Mouse (Mus musculus) lung, adult 18-20 months (tissue): ENCODE results near the gene Spata46.

Experiments
- DNase-seq, 2 experiments: peaks; one replicate each; pipeline ENCODE4 v3.0.0; 2022; ENCODE audit warnings: mixed read lengths in 2 of 2

Gene Spata46

DNA sequence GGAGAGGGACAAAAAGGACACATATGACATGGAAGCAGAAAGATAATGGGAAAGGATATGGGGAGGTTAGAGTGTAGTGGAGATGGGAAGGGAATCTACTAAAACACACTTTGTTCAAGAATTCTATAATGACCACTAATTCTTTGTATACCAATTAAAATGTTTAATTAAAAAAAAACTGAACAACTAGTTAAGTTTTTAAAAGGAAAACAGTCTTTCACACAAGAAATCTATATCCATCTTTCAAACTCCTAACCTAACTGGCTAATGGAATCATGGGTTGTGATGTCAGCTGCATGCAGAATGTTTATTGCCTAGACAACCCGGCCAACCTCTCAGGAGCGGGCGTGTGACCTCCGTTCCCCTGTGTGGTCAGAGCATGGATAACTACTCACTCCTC lies at the start of gene Spata46:
TSS of gene Spata46 (plus strand) at position 301 of the 400 bp plus-strand sequence.
- no peak for DNase-seq

GRCm38 (mm10) chr1:170270281-170270680 lies 38.3 kb upstream of the Spata46 start:
- DNase-seq = no peak

- DNase-seq = no peak
Observed at GRCm38 (mm10) chr1:170270696-170271095, 37.9 kb upstream of the Spata46 start.

- DNase-seq = no peak
Observed at GRCm38 (mm10) chr1:170273252-170273651, 35.4 kb upstream of the Spata46 start.

DNA sequence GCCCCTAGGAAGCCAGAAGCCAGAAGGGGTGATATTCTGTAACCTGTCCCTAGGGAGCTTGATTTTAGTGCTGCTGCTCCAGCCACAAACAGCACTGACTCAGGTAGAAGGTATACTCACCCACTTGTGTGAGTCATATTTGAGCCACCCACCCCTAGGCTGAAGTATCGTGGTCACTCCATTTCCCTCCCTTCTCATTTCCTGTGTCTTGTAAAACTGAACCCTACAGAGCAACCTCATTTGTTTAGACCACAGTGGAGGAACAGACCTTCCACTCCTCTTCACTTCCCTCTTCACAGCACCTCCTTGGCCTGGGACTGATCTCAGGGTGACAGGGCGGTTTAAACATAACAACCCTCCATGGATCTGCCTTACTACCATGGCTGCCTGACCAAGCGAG lies 31.6 kb upstream of the Spata46 start, which contains the start of gene Sh2d1b1:
TSS of gene Sh2d1b1 (plus strand) at position 305 of the 400 bp plus-strand sequence.
- peak in 1 of 2 experiments; percentile 10 for DNase-seq

- peak; percentile 16 to 18 for DNase-seq
Observed at GRCm38 (mm10) chr1:170282415-170283129, 26.0 kb upstream of the Spata46 start.

DNA sequence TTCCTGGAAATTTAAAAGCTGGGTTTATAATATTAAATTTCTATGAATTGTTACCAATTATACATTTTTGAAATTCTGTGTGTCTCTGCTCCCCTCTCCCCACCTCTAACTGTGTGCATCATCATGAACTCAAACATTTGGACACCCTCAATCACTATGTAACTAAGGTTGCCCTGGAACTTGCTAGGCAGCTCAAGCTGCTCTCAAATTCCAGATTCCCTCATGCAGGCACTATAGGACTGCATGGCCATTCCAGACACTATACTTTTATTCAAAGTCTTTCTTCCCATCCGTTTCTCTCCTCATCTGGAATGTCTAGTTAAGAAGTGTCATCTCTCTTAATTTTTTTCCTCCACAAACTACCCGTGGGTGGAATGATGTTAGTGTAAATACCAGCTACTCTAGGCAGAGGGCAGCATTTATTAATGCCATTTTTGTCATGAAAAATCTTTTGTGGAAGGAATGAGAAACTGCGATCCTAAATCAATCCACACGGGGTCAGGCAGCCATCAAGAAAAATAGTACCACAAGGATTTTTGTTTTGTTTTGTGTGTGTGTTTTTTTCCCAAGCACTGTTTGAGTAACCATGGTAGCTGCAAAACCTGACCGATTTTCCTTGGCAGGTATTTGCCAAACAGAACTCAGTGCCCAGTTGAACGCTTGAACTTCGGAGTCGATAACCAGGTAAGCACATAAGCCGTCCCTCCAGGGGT lies 16.2 kb upstream of the Spata46 start:
- peak; percentile 27 to 47 for DNase-seq

- no peak for DNase-seq
Observed at GRCm38 (mm10) chr1:170293257-170293656, 15.3 kb upstream of the Spata46 start.

- DNase-seq = no peak
Observed at GRCm38 (mm10) chr1:170294786-170295570, 13.6 kb upstream of the Spata46 start.

DNA sequence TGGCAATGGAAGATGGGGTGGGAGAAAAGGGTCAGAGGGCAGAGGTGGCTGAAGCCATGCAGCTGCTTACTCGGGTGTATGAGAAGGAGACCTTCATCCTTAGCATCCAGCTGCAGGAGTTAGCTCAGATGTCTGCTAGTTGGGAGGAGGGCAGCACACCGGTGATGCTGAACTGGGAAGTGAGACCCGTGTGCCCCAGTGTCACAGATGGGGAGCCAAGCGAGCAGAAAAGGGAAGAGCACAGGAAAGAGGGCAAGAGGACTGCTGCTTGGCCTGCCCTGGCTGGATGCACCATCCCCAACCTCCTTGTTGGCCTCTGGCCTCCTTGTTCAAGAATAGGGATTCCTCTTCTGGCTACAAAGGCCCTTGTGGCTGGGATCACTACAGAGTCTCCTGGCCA lies 9.1 kb upstream of the Spata46 start:
- DNase-seq = no peak

DNA sequence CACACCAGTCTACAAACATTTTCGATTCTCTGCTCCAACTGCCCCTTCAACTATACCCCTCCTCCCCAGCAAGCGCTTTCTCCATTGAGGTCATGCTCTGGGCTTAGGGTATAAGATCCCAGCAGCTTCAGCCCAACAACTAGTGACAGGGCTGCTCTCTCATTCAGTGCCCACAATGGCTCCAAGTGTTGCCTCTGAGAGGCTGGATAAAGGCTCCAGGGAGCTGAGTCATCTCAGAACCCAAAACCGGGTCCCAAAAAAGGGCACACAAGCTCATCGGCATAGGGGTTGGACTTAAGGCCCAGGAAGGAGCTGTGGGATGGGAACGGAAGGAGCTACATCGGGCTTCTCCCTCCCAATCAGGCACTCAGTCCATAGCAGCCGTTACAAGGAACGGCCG lies 6.9 kb upstream of the Spata46 start:
- DNase-seq = no peak

DNA sequence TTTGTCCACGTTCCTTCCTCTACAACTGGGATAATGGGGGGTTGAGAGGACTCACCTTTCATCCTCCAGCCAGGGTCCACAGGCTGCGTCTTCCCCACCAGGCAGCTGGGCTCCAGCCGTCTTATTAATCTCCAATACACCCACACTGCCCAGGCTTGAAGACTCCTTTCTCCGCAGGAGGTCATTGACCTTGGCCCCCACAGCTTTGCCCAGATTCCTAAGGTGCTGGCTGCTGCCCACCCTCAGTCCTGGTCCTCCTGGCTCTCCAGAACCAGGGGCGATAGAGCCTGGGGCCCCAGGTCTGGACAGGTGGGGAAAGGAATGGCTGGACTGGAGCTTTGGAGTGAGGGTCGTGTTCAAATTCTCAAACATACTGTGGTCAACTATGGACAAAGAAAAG lies 6.1 kb upstream of the Spata46 start:
- no peak for DNase-seq

- no peak for DNase-seq
Observed at GRCm38 (mm10) chr1:170303103-170303502, 5.5 kb upstream of the Spata46 start.

DNA sequence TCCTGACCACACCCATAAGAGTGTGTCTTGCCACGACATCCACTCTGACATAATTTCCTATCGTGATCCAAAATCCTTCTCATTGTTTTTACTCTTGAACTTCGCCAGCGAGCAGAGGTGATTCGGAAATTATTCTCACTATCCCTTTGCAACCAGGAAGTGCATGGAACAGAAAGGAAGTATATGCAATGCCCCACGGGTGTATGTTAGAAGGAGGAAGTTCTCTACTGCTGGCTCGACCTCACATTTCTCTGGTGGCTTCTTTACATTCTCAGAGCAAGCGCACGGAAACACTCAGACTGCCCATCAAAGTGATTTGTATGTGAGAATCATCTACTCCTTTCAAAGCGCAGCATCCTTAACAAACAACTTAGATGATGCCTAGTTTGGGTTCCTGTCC lies 3.6 kb upstream of the Spata46 start:
- no peak for DNase-seq

DNA sequence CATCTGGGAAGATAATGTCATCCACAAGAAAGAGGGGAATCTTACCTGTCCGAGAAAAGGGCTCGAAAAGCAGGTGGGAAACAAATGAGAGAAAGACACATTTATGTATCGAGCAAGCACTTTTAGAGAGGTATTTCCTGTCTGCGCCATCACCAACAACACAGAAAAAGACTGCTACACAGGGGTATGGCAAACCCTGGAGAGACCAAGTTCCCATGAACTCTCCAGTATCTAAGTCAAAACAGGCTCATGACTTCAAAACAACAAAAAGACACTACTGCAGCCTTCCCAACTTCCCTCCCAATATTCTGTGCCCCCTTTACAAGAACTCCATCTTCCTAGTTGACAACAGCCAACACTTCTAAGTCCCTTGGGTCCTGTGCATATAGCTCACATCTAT lies 2.4 kb upstream of the Spata46 start, which contains the start of gene Gm7694:
TSS of gene Gm7694 (minus strand) at position 101 of the 400 bp plus-strand sequence.
- no peak for DNase-seq

GRCm38 (mm10) chr1:170311431-170311830 lies 2.8 kb downstream of the Spata46 start:
- DNase-seq = no peak

- no peak for DNase-seq
Observed at GRCm38 (mm10) chr1:170322046-170322445, 13.4 kb downstream of the Spata46 start.

DNA sequence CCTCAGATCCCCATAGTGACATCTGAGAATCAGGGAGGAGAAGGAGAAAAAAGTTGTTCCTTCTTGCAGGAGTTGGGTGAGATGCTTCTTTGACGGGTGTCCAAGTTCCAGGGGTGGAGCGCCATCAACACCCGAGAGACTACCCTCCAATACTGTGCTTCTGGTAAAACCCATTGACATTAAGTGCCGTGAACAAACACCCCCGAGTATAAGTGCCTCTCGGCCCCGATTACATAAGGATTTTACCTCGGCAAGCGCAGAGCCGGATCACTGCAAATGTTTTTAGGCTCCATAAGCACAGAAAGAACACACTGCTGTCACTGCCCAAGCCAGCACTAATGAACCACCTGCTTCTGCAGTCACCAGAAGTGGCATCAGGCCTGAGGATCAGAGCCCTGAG lies 14.4 kb downstream of the Spata46 start:
- DNase-seq = peak; percentile 60 to 78

GRCm38 (mm10) chr1:170324312-170324711 lies 15.7 kb downstream of the Spata46 start:
- peak in 1 of 2 experiments; percentile 16 for DNase-seq

GRCm38 (mm10) chr1:170325277-170325676 lies 16.7 kb downstream of the Spata46 start:
- no peak for DNase-seq

GRCm38 (mm10) chr1:170331926-170332325 lies 23.3 kb downstream of the Spata46 start:
- DNase-seq = no peak

DNA sequence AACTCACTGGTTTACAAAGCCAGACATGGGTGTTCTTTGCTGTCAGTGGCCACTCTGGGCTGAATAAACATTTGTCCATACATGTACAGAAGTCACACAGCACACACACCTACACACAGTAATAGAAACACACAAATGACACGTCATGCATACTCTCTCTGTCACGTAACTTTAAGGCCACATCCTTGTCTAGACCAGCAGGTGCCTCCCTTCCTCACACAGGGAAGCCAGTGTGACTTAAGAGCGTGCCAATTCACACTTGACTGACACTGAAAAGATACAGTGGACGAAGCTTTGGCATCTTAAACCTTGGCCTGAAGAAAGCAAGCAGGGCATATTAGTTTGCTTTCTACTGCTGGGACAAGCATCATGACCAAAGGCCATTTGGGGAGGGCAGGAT lies 24.2 kb downstream of the Spata46 start:
- DNase-seq = no peak

DNA sequence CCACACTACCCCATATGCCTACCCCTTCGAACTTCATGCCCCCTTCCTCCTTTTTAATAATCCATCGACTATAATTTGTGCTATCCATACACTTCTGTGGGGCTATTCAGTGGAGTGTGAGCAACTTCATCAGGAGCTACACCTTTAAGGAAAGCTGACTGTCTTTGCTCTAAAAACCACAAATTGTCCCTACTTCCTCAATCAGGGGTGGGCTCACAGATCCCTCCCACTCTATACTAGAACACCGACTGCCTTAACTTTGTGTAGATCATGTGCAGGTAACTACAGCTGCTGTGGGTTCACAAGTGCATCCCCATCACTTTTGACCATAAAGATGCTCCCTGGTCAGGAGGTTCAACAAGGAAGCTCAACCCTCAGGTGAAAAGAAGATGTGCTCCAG lies 31.3 kb downstream of the Spata46 start:
- no peak for DNase-seq
